Mouse (Mus musculus) spleen, adult 2 months (tissue): ENCODE results near the gene Tex21.

Experiments
- CTCF ChIP-seq: fragments of 200-500 bp; IDR thresholded peaks from 2 replicates; pipeline ENCODE4 v1.5.1; 2011; ENCODE audit warnings: mild to moderate bottlenecking, inconsistent platforms; ENCODE audit not compliant: insufficient read depth, insufficient read length, insufficient replicate concordance; ENCODE audit errors: extremely low read depth
- POLR2A ChIP-seq: fragments of 200-500 bp; IDR thresholded peaks from 2 replicates; pipeline ENCODE4 v1.6.1; 2011; ENCODE audit warnings: low read depth, low read length, inconsistent platforms

GRCm38 (mm10) chr12:76177000-76177863 lies 69.3 kb downstream of the Tex21 start, which contains the start of gene Esr2:
- TF ChIP-seq CTCF (no peak), POLR2A (no peak)
